Mouse (Mus musculus) frontal cortex, postnatal 10 days (tissue): ENCODE measurements around the gene Smim14.
"Not testable (repeated sequence)": the region's sequence is repeated elsewhere in the genome, so short reads cannot be mapped to it uniquely, and the experiment has no call there.

Experiments
- DNase-seq, 2 experiments: peaks; one replicate each; pipeline ENCODE4 v3.0.0; 2022; ENCODE audit warnings: low spot score in 2 of 2, mixed read lengths in 1 of 2

The Smim14 gene

DNA sequence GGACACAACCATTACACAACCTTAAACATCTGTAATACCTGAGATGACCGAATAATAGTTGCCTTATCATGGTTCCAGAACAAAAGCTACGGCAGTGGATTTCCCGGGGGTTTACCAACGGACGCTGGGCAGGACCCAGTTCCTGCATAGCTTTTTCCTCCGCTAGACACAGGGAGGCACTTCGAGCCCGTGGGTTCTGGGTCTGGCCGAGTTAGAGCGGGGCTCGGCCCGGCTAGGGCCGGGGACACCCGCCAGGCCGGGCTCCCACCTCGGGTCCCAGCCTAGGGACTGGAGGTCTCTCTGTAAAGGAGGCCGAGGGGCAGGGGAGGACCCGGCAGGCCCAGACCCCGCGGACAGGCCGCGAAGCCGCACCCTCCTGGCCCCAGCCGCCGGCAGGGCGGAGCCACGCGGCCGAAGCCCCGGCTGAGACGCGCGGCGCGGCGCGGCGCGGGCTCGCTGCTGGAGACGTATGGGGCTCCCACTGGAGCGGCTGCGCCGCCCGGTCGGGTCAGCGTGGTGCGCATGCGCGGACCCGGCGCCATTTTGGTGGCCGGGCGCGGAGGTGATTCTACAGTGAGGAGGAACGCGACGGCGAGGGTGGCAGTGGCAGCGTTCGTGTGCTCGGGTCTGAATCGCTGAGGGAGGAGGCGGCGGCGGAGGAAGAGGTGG, at the start of gene Smim14, which contains the start of gene Ube2k:
Gene Smim14 (minus strand): TSS at position 434 of the 669 bp plus-strand sequence.
Gene Ube2k (plus strand): TSS at position 483 of the 669 bp plus-strand sequence.
- peak; percentile 89 to 93 for DNase-seq

- DNase-seq = no peak
These were observed 49.3 kb upstream of the Smim14 start for GRCm38 (mm10) chr5:65586291-65586690.

DNA sequence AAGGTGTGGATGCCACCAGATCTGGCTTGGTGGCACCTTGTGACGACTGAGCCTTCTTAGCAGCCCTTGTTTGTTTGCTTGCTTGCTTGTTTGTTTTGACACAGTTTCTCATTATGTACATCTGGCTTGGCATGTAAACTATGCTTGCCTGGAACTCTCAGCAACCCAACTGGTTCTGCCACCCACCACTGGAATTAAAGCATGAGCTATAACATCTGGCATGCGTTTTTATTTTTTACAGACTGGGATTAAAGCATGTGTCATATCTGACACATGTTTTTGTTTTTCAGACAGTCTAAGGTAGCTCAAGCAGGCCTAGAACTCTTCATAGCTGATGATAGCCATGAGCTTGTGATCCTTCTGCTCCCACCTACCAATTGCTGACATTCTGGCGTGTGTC, 41.6 kb upstream of the Smim14 start:
- DNase-seq = no peak

DNA sequence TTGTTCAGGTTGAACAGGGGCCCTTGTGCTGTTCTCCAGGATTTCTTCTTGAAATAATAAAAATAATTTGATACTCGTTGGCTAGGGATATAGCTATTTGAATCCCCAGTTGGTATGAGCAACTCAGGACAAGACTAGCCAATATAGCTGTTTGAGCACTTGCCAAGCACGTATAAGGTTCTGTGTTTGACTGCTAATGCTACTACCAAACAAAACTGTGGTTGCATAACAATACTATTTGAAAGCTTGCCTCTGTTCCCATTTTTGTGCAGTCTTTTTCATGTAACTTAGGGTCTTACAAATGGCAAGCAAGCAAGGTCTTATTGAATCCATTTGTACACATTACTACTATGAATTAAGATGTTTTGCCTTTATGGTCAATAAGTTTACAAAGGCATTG, 38.9 kb upstream of the Smim14 start:
- DNase-seq = no peak

GRCm38 (mm10) chr5:65574876-65575275, 37.9 kb upstream of the Smim14 start:
- no peak for DNase-seq

DNA sequence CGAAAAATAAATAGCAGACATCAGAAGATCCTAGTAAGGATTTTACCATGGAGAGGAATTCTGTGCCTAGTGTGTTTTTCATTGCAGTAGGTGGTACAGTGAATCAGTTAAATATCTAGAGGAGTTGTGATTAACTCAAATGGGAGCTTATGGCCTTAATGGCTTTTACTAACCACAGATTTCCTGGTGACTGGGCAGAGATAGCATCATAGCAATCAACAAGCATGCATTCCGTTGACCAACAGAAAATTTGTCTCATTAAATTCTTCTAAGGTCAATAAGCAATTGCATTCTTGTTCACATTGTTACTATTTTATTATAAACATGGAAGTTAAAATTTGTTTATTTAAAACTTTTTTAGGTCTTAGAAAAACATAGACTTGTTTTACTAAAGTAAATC, 28.5 kb upstream of the Smim14 start:
- DNase-seq = no peak

DNA sequence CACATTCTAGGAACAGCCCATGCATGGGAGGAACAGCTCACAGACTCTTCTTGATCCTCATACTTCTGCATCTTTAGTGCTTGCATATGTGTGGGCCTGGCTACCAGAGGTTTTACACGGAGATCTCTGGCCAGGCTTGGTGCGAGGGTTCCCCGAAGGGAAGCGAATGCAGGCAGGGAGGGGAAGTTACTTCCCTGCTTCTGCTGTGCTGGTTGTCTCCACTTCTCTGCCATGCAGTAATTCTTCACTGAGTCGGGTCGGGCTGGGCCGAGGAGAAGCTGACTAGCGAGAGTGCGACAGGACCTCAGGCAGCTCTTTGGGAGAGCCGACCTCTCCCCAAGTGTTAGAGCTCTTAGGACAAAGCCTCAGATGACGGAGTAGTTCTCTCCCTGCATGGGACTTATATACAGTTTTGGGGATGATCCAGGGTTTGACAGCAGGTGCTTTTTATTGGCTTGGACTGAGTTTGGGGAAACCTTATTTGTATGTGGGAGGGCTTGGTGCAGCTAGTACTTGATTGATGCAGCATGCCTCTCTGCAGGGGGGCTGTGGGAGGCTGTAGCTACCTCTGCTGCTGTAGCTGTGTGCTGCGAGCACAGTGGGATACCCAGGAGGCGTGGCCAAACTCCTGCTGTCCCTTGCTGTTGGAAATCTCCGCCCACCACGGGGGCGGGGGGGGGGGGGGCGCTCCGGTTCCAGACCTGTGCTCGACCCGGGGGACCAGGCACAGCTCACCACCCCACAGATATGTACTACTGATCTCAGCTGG, 24.3 kb upstream of the Smim14 start:
- peak in 1 of 2 experiments; percentile 17 for DNase-seq

DNA sequence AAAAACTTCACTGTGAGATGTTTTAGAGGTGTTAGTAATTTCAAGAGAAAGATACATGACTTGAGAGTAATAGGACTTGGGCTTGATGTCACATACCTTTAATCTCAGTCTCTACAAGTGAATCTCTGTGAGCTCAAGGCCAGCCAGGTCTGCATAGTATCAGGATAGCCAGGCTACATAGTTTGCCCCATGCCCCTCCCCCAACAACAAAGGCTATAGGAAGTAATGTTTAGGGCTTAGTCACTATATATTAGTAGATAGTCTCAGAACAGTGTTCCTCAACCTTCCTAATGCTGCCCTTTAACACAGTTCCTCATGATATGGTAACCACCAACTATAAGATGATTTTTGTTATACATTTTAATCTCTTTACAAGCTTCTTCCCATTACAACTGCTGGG, 20.1 kb upstream of the Smim14 start:
- DNase-seq = no peak

DNA sequence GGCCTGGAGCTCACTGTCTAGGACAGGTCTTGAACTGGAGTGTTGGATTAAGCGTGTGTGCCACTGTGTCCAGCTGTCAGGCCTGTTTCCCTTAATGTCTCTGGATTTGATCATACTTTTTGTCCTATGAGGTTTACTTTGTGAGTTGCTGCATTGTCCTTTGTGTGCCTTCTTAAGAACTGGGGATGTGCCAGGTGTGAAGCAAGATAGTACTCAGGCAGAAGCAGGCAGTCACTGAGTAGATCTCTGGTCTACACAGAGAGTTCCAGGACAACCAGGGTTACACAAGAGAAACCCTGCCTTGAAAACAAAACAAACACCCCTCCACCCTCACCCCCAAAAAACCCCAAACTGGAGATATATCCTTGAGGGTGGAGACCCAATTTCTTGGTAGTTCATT, 12.7 kb upstream of the Smim14 start:
- DNase-seq = no peak

DNA sequence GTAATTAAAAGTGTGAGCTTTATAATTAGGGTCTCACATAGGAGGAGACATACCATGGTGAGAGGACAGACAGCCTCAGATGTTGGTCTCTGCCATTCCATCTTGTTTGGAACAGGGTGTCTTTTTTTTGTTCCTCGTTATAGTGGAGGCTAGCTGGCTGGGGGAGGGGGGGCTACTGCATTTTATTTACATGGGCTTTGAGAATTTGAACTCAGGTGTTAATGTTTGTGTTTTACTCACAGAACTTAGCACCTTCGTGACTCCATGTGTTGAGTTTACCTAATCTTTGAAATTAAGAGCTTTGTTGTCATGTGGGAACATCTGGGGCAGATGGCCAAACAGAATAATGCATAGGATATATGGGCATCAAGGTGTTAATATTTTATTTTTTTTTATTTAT, 7.6 kb upstream of the Smim14 start:
- DNase-seq = no peak

- no peak for DNase-seq
These were observed 6.5 kb upstream of the Smim14 start for GRCm38 (mm10) chr5:65543491-65543890.

DNA sequence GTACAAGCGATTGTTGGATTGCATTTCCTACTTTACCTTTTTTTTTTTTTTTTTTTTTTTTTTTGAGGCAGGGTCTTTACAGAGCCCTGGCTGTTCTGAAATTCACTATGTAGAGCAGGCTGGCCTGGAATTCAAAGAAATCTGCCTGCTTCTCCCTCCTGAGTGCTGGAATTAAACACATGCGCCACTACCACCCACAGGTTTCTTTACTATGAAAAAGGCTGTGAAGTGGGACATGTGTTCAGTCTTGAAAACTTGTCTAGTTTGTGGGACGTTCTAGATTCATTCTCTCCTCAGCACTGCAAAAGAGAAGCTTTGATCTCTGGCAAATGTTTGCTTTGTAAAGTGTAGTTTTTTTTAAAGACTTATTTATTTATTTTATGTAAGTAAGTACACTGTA, 4.9 kb upstream of the Smim14 start:
- no peak for DNase-seq

- no peak for DNase-seq
These were observed 2.8 kb upstream of the Smim14 start for GRCm38 (mm10) chr5:65539786-65540185.

GRCm38 (mm10) chr5:65538829-65539228, 1.8 kb upstream of the Smim14 start:
- DNase-seq = no peak

GRCm38 (mm10) chr5:65538121-65538520, 1.1 kb upstream of the Smim14 start:
- DNase-seq = no peak

GRCm38 (mm10) chr5:65537420-65538071, 562 bp upstream of the Smim14 start:
- DNase-seq = peak in 1 of 2 experiments; percentile 37

- DNase-seq = not testable (repeated sequence)
These were observed 917 bp downstream of the Smim14 start for GRCm38 (mm10) chr5:65536068-65536465.

DNA sequence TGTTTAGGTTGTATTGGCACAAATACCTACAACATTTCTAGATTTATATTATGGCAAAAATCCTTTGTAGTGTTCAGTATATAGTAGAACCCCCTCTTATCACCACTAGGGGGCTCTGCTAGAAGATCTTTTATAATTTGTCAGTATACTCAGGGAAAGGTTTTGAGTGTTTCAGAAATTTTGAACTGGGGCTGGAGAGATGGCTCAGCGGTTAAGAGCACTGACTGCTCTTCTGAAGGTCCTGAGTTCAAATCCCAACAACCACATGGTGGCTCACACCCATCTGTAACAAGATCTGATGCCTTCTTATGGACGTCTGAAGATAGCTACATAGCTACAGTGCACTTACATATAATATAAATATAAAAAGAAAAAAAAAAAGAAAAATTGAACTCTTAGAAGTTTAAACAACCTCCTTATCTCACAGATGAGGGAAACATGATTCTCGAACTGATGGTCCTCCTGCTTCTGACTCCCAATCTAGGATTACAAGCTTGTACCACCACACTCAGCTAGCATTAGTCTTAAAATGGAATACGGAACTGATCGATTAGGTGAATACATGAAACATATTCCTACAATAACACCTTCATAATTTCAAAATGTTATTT, 1.4 kb downstream of the Smim14 start:
- no peak for DNase-seq

DNA sequence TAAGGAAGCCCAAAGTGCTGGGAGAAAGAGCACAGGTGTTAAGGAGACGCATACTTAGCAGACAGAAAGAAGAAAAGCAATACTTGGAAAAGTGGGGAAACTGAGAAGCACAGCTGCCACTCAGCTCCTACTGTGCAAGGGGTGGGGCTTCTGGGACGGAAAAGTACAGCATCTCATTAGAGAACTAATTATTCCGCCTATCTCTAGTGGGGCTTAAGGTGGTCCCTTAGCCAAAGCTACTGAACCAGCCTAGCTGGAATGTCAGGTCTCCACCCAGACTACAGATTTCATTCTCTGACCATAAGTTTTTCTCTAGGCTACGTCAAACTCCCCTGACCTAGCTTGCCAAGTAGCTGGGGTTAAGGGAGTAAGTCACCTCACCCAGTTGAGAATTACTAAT, 2.5 kb downstream of the Smim14 start:
- no peak for DNase-seq

DNA sequence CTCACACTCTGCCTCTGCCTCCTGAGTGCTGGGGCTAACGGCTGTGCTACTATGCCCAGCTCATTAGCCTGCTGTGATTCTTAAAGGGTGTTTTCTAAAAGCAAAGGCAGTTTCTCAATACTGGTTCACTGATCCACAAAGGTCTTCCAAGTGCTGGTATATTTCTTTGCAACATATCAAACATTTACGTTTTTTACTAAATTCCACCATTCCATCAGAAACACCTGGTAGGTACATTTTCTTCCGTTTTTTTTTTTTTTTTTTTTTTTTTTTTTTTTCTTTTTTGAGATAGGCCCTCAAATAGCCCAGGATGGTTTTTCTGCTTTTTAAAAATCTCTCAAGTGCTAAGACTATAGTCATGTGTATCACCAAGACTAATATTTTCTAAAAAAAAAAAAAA, 5.7 kb downstream of the Smim14 start:
- DNase-seq = no peak

DNA sequence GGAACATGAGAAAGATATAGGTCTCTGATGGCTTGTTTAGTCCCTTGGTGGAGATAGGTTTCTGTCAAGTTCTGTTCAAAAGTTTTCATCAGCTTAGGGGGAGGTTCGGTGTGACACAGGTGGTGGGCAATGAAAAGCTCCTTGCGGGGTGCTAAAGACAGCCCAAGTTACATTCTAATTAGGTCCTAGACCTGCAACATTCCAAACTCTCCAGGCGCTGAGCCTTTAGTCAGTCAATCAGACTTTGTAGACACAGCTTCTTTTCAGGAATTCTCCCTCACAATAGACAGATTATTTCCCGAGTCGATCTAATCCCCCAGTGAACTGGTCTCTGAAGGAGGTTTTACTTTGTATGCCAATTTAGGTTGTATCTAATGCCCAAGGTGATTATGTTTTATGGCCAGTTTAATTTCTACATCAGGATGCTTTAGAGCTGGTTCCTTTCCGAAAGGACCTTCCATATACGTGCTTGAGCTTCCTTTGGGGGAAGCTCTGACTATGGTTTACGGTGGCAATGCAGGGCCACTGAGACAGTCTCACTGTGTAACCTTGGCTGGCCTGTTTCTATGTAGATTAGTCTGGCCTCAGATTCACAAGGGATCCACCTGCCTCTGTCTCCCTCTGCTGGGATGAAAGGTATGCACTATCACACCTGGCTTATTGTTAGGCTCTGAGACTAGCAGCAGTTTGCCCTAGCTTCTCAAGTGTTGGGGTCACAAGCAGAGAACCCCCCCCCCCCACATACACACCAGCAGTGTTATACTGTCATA, 11.1 kb downstream of the Smim14 start:
- DNase-seq = no peak

DNA sequence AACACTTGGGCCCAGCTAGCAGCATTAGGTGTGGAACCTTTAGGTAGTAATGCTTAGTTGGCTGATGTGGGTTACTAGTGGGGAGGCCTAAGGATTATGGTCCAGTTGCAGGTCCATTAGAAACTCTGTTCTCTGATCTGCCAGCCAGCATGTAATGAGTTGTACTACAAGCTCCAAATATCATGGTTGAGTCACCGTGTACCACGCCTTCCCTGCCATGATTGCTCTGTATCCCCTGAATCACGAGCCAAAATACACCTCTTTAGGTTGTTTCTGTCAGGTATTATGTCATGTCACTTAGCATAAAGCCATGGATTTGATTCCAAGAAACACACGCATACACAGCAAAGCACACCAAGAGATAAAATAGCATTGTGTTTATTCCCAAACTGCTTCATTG, 12.2 kb downstream of the Smim14 start:
- DNase-seq = no peak
